Mouse (Mus musculus): ENCODE measurements around the gene Far2. TPM values are rescaled to one million over a fixed set of nuclear protein-coding genes. Genes with fewer than 3 reads are reported as not detected.

Gene Far2
- polyA plus RNA-seq (2016; fragmentation: Nextera tagmentation; extraction: Ambion mirVana) = 0.91 and 1.6 TPM in 2 replicates

DNA sequence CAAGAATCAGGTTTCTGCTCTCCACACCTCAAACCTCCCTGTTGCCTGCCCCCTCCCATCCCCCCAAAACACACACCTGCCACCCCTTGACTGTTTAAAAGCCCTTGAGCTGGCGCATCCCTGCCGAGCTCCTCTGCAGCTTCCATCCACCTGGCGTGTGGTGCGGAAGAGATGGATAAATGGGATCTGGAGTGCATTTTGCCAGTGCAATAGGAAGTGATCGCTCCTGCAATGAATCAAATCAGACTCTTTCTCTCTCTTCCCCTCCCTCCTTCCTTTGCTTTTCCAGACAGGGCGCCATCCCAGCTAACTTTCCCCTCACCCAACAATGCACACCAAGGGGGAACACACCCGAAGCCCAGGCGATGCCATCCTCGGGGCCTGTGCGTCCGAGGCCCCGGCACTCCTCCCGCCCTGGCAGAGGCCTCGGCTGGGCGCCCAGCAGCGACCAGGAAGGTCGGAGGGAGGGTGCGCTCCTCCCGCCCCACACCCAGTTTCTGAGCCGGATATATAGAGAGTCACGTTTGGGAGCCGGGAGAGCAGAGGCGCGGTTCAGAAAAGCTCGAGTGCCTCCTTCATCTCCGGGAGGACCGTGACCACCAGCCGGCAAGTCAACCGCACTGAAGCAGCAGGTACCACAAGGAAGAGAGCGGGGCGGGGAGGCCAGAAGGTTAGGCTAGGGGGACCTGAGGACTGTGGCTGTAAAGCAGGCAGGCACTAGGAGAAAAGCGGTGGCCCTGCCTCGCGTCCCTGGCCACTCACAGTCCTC is at the start of gene Far2:
TSS of gene Far2 (plus strand) at position 379 of the 769 bp plus-strand sequence.
- peak within 1 kb of the TSS; percentile 62 for H3K27ac ChIP-seq
- peak within 1 kb of the TSS; percentile 60 for H3K4me3 ChIP-seq
- H3K9me3 ChIP-seq = no peaks in the 10 kb centered on the region
- no peaks in the 10 kb centered on the region for H3K36me3 ChIP-seq
- H3K27me3 ChIP-seq (ENCODE audit: insufficient read depth, poor library complexity, severe bottlenecking) = peaks cover 20% of the 10 kb centered on the region
- H3K4me1 ChIP-seq = peaks cover 9% of the 10 kb centered on the region
- no peak for DNase-seq (ENCODE audit: low spot score)
- 3% methylated on average over 34 of the region's 34 CpGs for WGBS

DNA sequence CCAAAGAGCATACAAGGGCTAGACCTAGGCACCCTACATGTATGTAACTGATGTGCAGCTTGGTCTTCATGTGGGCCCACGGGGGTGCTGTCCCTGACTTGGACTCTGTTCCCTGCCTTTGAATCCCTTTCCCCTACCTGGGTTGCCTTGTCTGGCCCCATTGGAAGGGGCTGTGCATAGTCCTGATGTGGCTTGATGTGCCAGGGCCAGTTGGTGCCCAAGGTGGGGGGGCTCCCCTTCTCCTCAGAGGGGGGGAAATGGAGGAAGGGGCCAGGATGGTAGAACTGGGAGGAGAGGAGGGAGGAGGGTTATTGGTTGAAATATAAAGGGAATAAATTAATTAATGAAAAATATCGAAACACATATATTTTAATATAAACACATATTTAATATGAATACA is 46.6 kb upstream of the Far2 start:
- Histone ChIP-seq H3K36me3 (no peaks in the 10 kb centered on the region), H3K27ac (no peak overlapping the region), H3K9me3 (no peaks in the 10 kb centered on the region), H3K27me3 (ENCODE audit: insufficient read depth, poor library complexity, severe bottlenecking) (no peaks in the 10 kb centered on the region), H3K4me1 (no peaks in the 10 kb centered on the region), H3K4me3 (no peak overlapping the region)
- WGBS = 71% methylated on average over 2 of the region's 2 CpGs
- DNase-seq (ENCODE audit: low spot score) = no peak

DNA sequence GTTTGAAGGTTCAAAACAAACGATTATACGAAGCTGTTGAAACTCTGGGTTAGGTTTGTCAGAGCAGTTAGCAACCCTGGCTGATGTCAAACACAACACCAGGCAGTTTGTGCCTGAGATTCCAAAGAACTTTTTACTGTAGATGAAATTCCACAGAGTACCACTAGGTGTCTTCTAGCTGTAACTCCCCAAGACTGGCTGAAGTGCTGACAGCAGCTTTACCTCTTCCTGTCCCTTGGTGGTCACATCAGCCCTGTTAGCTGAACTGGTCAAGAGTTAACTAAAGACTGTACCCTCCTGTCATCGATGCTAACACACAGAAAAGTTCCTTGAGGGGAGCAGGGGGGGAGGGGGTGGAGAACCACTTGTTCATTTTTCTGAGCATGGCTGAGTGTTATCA is 46.0 kb upstream of the Far2 start:
- WGBS = 31% methylated on average over 3 of the region's 3 CpGs
- Histone ChIP-seq H3K27ac (no peak overlapping the region), H3K9me3 (no peaks in the 10 kb centered on the region), H3K27me3 (ENCODE audit: insufficient read depth, poor library complexity, severe bottlenecking) (no peaks in the 10 kb centered on the region), H3K36me3 (no peaks in the 10 kb centered on the region), H3K4me3 (no peak overlapping the region), H3K4me1 (no peaks in the 10 kb centered on the region)
- DNase-seq (ENCODE audit: low spot score) = no peak

DNA sequence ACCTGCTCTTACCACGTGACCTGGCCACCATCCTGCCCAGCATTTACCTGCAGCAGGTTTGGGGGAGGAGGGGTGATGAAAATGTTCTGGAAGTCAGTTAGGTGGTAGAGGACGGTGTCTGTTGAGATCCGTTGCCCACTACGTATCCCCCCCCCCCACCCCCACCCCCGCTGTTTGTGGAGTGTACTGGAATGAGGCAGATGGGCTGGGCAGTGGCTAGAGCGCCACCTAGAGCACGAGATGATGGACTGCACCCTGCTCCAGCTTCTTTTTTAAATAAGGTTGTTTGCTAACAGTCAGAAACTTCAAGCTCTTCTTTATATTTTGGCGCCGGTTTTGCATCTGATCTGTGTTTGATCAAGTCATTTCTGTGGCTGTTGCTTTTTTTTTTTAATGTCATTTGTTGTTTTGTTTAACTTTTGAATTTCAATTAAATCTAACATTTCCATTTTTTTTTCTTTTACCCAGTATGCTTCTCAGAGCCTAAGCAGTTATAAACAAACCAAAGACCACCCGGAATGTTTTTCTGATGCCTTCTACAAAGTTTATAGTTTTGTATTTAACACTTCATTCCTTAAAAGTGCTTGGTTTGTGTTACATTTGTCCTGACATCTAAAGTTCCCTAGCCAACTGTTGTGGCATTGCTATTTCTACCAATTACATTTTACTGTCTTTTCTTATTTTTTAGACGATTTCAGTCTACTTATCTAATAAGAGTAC is 40.8 kb upstream of the Far2 start:
- 66% methylated on average over 11 of the region's 11 CpGs for WGBS
- no peak for DNase-seq (ENCODE audit: low spot score)
- no peaks in the 10 kb centered on the region for H3K4me1 ChIP-seq
- H3K9me3 ChIP-seq = no peaks in the 10 kb centered on the region
- no peaks in the 10 kb centered on the region for H3K36me3 ChIP-seq
- no peak overlapping the region for H3K4me3 ChIP-seq
- no peaks in the 10 kb centered on the region for H3K27me3 ChIP-seq (ENCODE audit: insufficient read depth, poor library complexity, severe bottlenecking)
- no peak overlapping the region for H3K27ac ChIP-seq

DNA sequence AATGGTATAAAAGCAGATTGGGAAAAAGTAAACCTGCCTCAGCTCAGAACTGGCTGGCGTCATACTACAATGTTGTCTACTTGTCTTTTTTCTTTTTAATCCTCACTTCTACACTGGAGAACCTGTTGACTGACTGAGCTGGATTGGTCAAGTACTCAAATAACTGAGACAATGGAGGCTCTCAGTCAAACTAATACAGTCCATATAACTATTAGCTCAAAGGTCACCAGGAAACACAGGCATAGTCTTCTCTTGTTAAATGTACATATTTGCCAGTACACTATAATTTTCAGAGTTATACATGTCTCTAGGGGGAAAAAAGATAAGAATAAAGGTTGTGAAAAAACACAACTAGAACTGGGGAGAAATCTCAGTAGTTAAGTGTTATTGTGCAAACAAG is 6.3 kb upstream of the Far2 start:
- Histone ChIP-seq H3K4me3 (no peak overlapping the region), H3K36me3 (no peaks in the 10 kb centered on the region), H3K4me1 (no peaks in the 10 kb centered on the region), H3K9me3 (no peaks in the 10 kb centered on the region), H3K27me3 (ENCODE audit: insufficient read depth, poor library complexity, severe bottlenecking) (no peaks in the 10 kb centered on the region), H3K27ac (no peak overlapping the region)
- DNase-seq (ENCODE audit: low spot score) = no peak
- WGBS = 92% methylated on average over 1 of the region's 1 CpGs

DNA sequence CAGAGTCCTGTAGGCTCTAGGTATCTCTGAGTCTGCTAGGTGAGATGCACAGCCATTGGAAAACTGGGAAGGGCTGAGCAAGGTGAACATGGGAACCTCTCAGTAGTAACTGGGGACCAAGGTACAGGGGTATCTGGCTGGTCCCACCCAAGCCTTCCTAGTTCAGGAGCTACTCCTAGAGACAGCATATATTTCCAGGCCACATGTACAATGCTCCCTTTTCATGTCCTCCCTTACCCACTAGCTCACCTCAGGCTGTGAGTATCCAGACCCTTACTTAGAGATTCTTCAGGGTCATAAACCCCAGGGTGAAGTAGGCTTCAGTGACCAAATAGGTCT is 560 bp downstream of the Far2 start:
- Histone ChIP-seq H3K4me1 (peaks cover 9% of the 10 kb centered on the region), H3K27me3 (ENCODE audit: insufficient read depth, poor library complexity, severe bottlenecking) (peaks cover 20% of the 10 kb centered on the region), H3K4me3 (peak overlapping the region; percentile 60; the same call in 1 of the 2 replicates), H3K36me3 (no peaks in the 10 kb centered on the region), H3K27ac (no peak overlapping the region), H3K9me3 (no peaks in the 10 kb centered on the region)
- no peak for DNase-seq (ENCODE audit: low spot score)

DNA sequence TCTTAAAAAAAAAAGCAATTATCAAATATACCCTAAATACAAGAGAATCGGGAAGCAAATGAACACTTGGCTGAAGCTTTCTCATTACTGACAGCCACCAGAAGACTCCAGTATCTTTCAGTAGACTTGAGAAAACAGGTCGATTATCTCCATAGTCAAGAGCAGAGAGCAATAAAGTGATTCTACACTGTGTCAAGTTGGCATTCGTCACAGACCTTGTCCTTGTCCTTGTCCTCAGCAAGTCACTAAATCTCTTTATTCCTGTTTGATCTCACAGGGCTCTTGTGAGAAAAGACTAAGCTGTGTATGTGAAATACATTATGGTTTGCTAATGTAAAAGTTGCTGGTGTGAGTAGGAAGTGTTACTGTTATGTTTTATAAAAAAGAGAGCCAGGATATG is 16.1 kb downstream of the Far2 start:
- no peak for DNase-seq (ENCODE audit: low spot score)
- 79% methylated on average over 3 of the region's 3 CpGs for WGBS
- Histone ChIP-seq H3K36me3 (no peaks in the 10 kb centered on the region), H3K4me1 (no peaks in the 10 kb centered on the region), H3K9me3 (no peaks in the 10 kb centered on the region), H3K27me3 (ENCODE audit: insufficient read depth, poor library complexity, severe bottlenecking) (no peaks in the 10 kb centered on the region), H3K27ac (no peak overlapping the region), H3K4me3 (no peak overlapping the region)

DNA sequence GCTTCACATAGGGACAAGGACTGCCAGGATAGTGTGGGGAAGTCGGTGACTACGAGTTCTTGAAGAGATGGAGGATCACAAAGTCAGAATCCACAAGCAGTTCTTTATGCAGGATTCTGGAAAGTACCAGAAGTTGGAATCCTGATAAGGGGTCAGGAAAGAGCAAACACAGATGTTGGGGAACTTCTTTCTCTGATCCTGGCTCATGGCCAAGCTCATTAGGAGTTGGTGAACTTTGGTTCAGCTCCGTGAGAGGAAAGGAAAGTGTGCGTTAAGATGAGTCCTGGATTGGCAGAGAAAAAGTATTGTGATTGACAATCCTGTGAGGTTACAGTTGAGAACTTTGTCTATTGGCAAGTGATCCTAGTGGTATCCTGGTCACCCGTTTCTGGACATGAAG is 19.2 kb downstream of the Far2 start:
- Histone ChIP-seq H3K27me3 (ENCODE audit: insufficient read depth, poor library complexity, severe bottlenecking) (no peaks in the 10 kb centered on the region), H3K9me3 (no peaks in the 10 kb centered on the region), H3K4me3 (no peak overlapping the region), H3K27ac (no peak overlapping the region), H3K4me1 (no peaks in the 10 kb centered on the region), H3K36me3 (no peaks in the 10 kb centered on the region)
- 72% methylated on average over 5 of the region's 5 CpGs for WGBS
- no peak for DNase-seq (ENCODE audit: low spot score)

DNA sequence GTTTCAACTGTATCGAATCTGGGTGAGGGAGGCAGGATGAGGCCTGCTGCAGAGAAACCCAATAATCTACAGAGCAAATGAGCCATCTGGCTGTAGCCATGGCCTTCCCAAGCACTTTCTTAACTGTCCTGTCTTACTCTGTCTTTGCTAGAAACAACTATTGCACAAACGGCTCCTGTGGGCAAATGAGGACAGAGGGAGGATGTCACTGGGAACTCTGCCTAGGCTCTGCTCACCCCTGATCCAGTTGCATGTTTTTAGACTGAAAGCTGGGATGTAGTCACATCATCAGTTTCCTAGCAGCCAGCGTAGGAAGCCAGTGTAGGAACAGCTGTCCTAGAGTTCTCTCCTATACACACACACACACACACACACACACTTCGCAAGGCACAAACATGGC is 21.7 kb downstream of the Far2 start:
- no peaks in the 10 kb centered on the region for H3K4me1 ChIP-seq
- no peaks in the 10 kb centered on the region for H3K36me3 ChIP-seq
- DNase-seq (ENCODE audit: low spot score) = no peak
- H3K9me3 ChIP-seq = no peaks in the 10 kb centered on the region
- no peak overlapping the region for H3K27ac ChIP-seq
- 79% methylated on average over 4 of the region's 4 CpGs for WGBS
- H3K27me3 ChIP-seq (ENCODE audit: insufficient read depth, poor library complexity, severe bottlenecking) = no peaks in the 10 kb centered on the region
- H3K4me3 ChIP-seq = no peak overlapping the region

DNA sequence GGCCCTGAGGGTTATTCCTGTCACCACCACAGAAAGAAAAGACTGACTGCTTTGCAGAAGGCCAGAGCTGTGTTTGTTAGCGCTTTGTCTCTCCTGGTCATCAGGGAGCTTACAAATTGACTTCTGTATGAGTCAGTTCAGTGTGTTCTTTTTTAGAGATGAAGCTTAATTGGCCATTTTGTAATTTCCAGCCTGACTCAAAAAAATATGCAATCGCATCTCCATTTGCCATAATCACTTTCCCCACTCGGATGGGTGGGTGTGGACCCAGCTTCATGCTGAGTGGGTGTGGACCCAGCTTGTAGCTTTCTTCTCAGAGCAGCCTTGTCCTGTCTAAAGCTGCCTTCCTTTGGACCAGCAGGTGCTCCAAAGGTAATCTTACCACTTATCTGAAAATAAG is 26.5 kb downstream of the Far2 start:
- DNase-seq (ENCODE audit: low spot score) = peak; percentile 58
- Histone ChIP-seq H3K36me3 (no peaks in the 10 kb centered on the region), H3K27me3 (ENCODE audit: insufficient read depth, poor library complexity, severe bottlenecking) (no peaks in the 10 kb centered on the region), H3K4me3 (no peak overlapping the region), H3K4me1 (no peaks in the 10 kb centered on the region), H3K27ac (no peak overlapping the region), H3K9me3 (no peaks in the 10 kb centered on the region)
- WGBS = 74% methylated on average over 3 of the region's 3 CpGs

DNA sequence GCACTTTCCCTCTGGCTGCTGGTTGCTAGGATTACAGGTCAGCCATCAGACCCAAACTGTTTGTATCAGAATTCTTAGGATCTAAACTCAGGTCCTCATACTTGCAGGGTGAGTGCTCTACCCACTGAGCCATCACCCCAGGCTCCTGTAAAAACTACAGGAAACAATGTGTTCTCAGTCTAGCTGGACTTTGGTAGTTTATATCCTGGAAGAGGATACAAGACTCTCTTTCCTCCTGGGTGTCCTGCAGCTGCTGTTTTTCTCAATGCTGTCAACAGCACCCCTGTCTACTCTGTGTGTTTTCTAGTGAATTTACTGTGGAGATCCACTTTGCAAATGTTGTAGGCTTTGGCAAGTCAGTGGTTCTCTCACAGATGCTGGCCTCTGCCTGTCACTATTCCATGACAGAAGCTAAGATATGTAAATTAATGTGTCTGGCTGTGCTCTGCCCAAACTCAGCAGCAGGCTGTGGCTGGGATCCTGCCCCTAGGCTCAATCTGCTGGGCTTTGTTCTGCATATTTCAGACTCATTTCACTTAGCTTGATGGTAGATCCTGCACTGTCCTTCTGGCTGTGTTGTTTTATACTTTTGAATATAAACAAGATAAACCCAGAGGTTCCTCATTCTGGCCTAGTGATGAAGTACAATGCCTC is 27.3 kb downstream of the Far2 start:
- DNase-seq (ENCODE audit: low spot score) = peak; percentile 52
- Histone ChIP-seq H3K9me3 (no peaks in the 10 kb centered on the region), H3K36me3 (no peaks in the 10 kb centered on the region), H3K27me3 (ENCODE audit: insufficient read depth, poor library complexity, severe bottlenecking) (no peaks in the 10 kb centered on the region), H3K27ac (no peak overlapping the region), H3K4me1 (no peaks in the 10 kb centered on the region), H3K4me3 (no peak overlapping the region)

DNA sequence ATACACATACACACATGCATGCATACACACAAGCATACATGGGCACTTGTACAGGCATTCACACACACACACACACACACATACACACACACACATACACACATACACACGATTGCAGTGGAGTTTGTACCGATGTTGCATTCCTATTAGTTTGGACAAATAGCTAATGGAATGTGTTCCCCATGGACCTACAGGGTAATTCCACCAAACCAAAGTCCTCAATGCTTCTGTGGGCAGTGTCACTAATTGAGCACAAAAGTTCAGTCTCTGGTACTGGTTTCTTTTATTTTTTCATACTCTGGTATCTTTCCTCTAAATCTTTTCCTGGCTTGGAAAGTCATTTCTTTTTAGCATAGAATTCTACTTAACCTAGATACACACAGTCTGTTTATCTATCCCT is 36.8 kb downstream of the Far2 start:
- Histone ChIP-seq H3K9me3 (no peaks in the 10 kb centered on the region), H3K36me3 (no peaks in the 10 kb centered on the region), H3K4me3 (no peak overlapping the region), H3K27ac (no peak overlapping the region), H3K27me3 (ENCODE audit: insufficient read depth, poor library complexity, severe bottlenecking) (no peaks in the 10 kb centered on the region), H3K4me1 (no peaks in the 10 kb centered on the region)
- 79% methylated on average over 2 of the region's 2 CpGs for WGBS
- DNase-seq (ENCODE audit: low spot score) = no peak

DNA sequence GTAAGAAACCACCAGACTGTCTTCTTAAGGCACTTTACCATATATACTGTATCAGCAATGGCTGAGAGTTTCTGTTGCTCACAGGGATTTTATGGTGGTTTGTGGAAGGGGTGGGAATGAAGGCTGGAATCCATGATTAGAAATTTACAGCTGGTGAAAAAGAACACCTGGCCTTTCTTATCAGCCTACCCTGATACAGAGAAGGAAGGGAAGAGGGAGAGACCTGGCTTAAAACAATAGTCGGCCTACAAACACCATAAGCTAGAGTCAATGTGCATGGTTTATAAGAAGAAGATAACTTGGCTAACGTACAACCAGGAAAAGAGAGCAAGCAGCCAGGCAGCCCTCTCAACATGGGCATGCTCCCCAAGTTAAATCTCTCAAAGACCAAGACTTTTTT is 37.3 kb downstream of the Far2 start:
- Histone ChIP-seq H3K27ac (no peak overlapping the region), H3K4me3 (no peak overlapping the region), H3K27me3 (ENCODE audit: insufficient read depth, poor library complexity, severe bottlenecking) (no peaks in the 10 kb centered on the region), H3K9me3 (no peaks in the 10 kb centered on the region), H3K4me1 (no peaks in the 10 kb centered on the region), H3K36me3 (no peaks in the 10 kb centered on the region)
- no peak for DNase-seq (ENCODE audit: low spot score)
- 52% methylated on average over 2 of the region's 2 CpGs for WGBS

All from heart, embryonic 10.5 days (tissue).